Mouse (Mus musculus) embryo, embryonic 10 days (tissue): Measurements from ENCODE around the gene Fli1.
A peak's percentile ranks its signal among the peaks of the same experiment; 100 is the strongest.

Experiments used
- DNase-seq: peaks from one replicate; pipeline ENCODE4 v3.0.0-alpha.2; 2015; ENCODE audit warnings: low spot score

Gene Fli1

DNA sequence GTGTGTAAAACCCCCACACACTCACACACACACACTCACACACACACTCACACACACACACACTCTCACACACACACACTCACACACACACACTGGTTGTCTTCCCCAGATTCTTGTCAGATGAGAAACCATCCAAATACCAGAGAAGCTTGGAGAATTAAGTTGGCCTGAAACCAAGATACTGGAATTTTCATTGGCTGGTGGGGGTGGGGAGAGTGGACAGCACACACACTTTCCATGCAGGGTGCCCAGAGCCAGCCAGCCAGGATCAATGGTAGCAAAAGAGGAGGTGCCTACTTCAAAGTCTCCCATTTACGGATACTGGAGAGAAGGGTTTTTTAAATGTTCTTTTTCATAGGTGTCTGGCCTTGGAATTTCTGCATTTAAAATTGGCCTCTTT, 74.3 kb downstream of the Fli1 start:
- no peak for DNase-seq

DNA sequence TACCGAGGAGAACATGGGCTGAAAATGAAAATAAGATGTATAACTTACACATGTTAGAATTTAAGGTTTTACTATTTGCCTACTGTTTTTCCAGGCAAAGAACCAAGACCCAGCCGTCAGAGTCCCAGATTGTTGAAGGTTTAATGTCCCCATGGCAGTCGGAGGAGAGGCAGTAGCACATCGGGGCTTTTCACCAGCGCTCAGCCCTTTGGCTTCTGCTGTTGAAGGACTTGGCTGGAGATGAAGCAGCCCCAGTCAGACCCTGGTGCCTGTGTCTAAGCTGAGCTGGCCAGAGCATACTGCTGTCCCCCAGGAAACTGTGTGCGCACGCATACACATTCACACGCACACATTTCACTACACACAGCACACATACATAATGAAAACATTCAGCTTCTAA, 75.2 kb downstream of the Fli1 start:
- no peak for DNase-seq

DNA sequence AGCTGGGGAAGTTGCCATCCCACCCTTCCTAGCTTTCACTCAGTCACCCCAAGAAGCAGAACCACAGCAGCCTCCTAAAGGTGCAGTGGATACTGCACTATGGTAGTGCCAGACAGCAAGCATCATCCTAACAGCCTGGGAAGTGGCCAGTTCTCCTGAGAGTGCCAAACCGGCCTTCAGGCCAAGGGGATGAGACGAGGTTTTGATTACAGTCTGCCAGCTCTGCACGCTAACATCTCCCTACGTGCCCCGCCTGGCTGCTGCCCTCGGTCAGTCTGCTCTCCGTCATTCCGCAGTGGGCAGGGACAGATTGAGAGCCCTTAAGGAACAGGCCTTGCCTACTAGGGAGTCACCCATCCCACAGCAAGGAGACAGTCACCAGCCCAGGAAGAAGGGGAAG, 75.8 kb downstream of the Fli1 start:
- no peak for DNase-seq

DNA sequence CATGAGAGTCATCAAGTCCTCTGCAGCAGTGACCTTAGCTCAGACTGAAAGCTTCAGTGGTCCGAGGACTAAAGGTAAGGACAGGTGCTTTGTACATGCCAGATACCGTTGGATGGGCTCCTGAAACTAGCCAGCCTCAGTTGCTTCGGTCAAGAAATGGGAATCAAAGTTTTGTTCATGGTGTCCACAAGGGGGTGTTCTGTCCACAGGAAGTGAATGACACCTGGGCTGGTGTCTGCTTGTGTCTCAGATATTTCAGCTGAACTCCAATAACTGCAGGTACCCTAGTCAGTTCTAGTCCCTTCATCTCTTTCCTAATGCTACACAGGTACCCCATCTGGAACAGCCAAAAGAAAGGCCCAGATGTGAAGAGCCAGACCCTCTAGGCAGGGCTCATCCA, 86.0 kb downstream of the Fli1 start:
- DNase-seq, result no peak

- no peak for DNase-seq
Measured at GRCm38 (mm10) chr9:32450161-32450560, 92.5 kb downstream of the Fli1 start.

DNA sequence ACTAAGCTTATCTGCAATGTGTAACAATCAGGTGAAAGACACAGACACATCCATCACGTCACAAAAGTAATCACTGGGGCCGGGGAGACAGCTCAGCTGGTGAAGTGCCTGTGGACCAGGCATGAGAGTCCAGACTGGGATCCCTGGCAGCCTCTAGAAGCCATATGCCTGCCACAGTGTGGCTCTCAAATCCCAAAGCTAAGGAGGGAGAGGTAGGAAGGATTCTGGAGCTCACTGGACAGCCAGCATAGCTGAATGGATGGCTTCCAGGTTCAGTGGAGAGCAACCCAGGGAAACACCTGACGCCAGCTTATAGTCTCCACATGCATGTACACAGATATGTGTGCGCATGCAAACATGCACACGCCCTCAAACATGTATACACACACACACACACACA, 93.9 kb downstream of the Fli1 start:
- no peak for DNase-seq

- peak; percentile 61 for DNase-seq
Measured at GRCm38 (mm10) chr9:32445789-32446188, 96.9 kb downstream of the Fli1 start.

- DNase-seq, result no peak
Measured at GRCm38 (mm10) chr9:32444453-32445201, 98.0 kb downstream of the Fli1 start.

DNA sequence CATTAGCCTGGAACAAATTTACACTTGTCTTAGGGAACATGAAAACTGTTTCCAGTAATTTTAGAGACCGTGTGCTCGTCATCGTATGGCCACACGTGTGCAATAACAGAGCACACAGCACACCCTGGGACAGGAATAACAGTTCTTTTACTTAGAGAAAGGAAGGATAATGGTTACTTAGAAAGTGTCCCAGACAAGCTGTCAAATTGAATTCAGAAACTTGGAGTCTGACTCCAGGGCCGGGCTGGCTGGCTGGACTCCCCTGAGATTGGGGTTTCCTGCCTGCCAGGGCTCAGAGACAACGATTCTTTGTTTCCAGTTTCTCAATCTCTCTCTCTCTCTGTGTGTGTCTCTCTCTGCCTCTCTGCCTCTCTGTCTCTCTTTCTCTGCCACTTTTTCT, 98.8 kb downstream of the Fli1 start:
- peak; percentile 61 for DNase-seq

- no peak for DNase-seq
Measured at GRCm38 (mm10) chr9:32443115-32443514, 99.5 kb downstream of the Fli1 start.

DNA sequence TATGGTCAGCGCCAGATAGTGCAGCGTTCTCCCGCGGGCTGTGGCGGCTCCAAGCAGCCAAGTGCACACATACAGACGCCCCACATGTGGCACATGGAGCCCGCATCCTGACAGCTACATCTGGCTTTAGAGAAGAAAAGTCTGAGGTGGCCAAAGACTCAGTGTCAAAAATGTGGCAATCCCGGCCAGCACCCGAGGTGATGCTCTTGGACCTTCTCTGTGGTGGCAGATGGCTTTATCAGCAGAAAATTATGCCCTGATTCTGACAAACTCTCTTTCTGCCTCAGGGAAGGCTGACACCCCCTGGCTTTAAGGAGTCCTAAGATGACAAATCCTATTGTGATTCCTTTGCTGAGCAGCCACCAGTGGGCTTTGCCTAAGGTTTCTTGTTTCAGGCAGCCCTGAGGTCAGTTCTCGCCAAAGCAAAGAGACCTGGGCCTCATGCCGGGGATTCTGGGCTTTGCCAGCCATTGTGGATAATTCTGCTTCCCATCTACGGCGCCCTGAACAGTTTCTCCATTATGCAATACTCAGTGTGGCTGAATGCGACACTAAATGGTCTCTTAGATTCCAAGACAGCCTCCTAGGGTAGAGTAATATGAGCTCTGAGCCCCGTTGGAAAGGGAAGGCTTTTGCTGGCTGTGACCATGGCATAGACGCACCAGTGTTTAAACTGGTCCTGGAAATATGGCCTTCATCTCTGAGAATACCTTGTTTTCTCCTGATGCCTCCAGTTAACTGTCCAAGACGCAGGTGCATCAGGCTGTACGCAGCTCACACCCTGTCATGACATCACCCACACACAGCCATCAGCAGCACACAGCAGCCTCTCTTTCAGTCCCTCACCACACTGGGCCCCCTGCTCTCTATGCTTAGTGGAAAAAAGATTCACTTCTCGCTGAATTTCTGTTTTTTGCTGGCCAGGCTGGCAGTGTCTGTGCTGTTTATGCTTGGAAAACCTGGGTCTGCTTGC, 108.1 kb downstream of the Fli1 start:
- DNase-seq, result no peak

- no peak for DNase-seq
Measured at GRCm38 (mm10) chr9:32431061-32431460, 111.6 kb downstream of the Fli1 start.

GRCm38 (mm10) chr9:32425321-32425720, 117.3 kb downstream of the Fli1 start:
- no peak for DNase-seq

GRCm38 (mm10) chr9:32420711-32421110, 122.0 kb downstream of the Fli1 start:
- no peak for DNase-seq

DNA sequence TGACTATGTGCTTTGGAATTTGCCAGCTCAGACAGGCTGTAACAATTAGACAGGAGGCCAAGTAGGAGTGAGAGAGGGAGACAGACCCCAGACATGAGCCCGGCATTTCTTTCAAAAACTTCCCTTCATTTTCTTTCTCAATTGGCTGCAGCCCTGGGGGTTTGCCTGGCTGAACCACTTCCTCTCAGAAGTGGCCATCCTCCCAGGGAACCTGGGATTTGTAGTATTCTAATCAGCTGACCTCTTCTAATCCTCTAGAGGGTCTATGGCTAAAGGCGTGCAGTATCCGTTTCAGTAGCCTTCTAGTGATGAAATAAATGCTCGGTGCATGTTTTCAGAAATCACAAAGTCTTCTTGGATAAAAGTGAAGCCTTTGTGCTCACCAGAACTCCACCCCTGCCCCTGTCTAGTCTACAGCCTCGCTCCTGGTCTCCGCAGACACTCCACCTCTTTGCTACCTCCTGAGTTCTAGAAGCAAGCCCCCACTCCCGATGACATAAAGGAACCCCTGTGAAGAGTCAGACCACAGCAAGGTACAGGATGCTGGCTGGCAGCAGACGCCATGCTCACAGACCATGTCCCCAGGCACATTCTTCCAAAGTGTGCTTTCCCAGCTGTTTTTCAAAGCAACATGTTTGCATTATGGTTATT, 125.1 kb downstream of the Fli1 start:
- DNase-seq, result peak; percentile 53

- DNase-seq, result no peak
Measured at GRCm38 (mm10) chr9:32415952-32416351, 126.7 kb downstream of the Fli1 start.

DNA sequence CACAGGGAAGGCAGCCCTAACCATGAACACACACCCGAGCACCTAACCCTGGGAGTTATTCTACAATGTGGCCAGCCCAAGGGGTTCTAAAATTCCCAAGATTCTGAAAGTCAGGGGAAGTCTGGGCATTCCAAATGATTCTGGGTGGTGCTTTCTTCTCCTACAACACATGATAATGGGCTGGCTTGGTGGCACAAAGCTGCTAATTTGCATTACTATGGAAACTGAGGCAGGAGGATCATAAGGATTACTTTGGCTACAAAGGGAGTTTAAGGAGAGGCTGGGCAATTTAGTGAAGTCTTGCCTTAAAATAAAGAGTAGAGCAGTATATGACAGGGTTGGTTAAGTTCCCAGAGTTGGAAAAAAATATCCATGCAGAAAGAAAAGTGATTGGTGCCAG, 127.7 kb downstream of the Fli1 start:
- no peak for DNase-seq

GRCm38 (mm10) chr9:32412836-32413580, 129.7 kb downstream of the Fli1 start:
- DNase-seq, result no peak

GRCm38 (mm10) chr9:32411507-32411906, 131.2 kb downstream of the Fli1 start:
- no peak for DNase-seq

GRCm38 (mm10) chr9:32410671-32411070, 132.0 kb downstream of the Fli1 start:
- no peak for DNase-seq

DNA sequence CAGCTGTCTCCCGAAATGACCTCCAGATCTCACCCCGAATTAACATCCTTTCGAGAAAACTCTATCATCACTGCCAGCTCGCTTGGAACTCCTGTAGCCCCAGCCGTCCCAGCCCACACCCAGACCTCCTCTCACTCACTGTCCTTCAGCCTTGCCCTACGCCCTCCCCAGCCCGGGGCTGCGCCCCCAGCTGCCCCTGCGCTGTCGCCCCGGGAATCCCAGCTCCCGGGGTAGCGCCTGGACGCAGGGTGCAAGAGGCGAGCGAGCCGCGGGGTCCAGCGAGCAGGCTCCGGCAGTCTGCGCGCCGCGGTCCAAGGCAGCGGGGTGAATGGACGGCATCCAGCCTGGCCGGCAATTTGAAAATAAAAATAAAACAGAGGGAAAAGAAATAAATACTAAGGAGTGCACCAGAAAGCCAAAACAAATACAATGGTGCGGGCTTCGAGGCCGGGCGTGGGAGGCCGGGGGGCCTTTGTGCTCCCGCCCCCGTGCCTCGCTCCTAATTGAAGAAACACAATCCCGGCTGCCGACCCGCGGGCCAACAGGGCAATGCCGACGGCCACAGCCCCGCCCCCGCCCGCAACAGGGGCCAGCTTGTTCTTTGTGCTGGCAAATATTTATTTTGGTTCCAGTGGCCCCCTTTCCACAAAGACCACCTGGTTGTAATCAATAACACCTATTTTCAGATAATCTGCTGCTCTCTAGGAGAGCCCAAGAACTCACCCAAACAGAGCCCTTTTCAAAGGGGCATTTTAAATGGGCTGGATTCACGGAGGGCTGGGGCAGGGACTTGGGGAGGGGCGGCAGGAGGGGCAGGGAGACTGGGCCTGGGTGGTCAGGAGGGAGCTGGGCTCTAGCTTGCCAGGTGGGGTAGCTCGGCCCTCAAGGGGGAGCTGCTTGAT, 133.3 kb downstream of the Fli1 start:
- peak; percentile 68 for DNase-seq
